In genomic region chr19:47089718-47090525, GRCm38 (mm10) we compare ENCODE assay signal across 8 mouse cellular contexts. TPM values are rescaled to one million over a fixed set of nuclear protein-coding genes. Genes with fewer than 3 reads are reported as not detected.
DNase-seq lines count a peak whose midpoint lies in the region; ATAC-seq lines count a peak whose summit lies in the region.

No protein-coding gene starts in this region.

- peak overlapping the region; percentile 98 for H3K9ac ChIP-seq in limb, embryonic 13.5 days

- peak overlapping the region; percentile 93 for H3K4me2 ChIP-seq in limb, embryonic 13.5 days (replicated peaks)

- WGBS in limb, embryonic 13.5 days, result 2% methylated on average over 36 of the region's 36 CpGs

- H3K27ac ChIP-seq in limb, embryonic 13.5 days, result peak overlapping the region; percentile 86

- peak overlapping the region; percentile 92 for H3K4me3 ChIP-seq in limb, embryonic 13.5 days

- H3K27me3 ChIP-seq in limb, embryonic 13.5 days, result no peaks in the 10 kb centered on the region

- peaks cover 27% of the 10 kb centered on the region for H3K4me1 ChIP-seq in limb, embryonic 13.5 days

- peak; percentile 20 for ATAC-seq in activated CD4-positive, CD25-positive, alpha-beta regulatory T cell, adult 4 months
- ATAC-seq in limb, embryonic 13.5 days (ENCODE audit: low FRiP score, low read depth), result peak; percentile 76

- no peaks in the 10 kb centered on the region for H3K9me3 ChIP-seq in limb, embryonic 13.5 days

- H3K36me3 ChIP-seq in limb, embryonic 13.5 days, result peaks cover 45% of the 10 kb centered on the region

- DNase-seq in kidney, adult 11 months, result peak; percentile 51
- DNase-seq in kidney, postnatal 10 days, result no peak
- peak; percentile 7 to 18 for DNase-seq in CD8-positive naive resting alpha-beta T cell, adult 2 months (ENCODE audit: low read depth in 2 of 2, low spot score in 2 of 2)
- DNase-seq in frontal cortex, postnatal 14 days (ENCODE audit: low spot score in 2 of 2), result peak; percentile 12 to 21
- peak; percentile 65 for DNase-seq in naive thymus-derived CD4-positive, alpha-beta T cell, adult 2 months (ENCODE audit: low read depth)
- DNase-seq in thymus, postnatal 36 days, result no peak

RNA-seq across cellular contexts. Expression of gene Usmg5, which starts 0.5 kb away (rescaled TPM):
- polyA plus RNA-seq in activated CD4-positive, CD25-positive, alpha-beta regulatory T cell, adult 4 months (2017; shearing (Covaris generic)), result 100 to 1,000 TPM; 278 to 349 TPM
- 1,251 and 1,259 TPM in 2 replicates for polyA plus RNA-seq in limb, embryonic 13.5 days (2015; fragmentation: Nextera tagmentation; extraction: Ambion mirVana)

RNA-seq across cellular contexts. Expression of gene Pdcd11, which starts 0.6 kb away (rescaled TPM):
- polyA plus RNA-seq in activated CD4-positive, CD25-positive, alpha-beta regulatory T cell, adult 4 months (2017; shearing (Covaris generic)), result 1 to 10 TPM; 6.5 to 7.7 TPM
- polyA plus RNA-seq in limb, embryonic 13.5 days (2015; fragmentation: Nextera tagmentation; extraction: Ambion mirVana), result 9.9 and 10.8 TPM in 2 replicates

RNA-seq across cellular contexts. Expression of gene Taf5, which starts 22.4 kb away (rescaled TPM):
- 1 to 10 TPM; 1.9 to 2.9 TPM for polyA plus RNA-seq in activated CD4-positive, CD25-positive, alpha-beta regulatory T cell, adult 4 months (2017; shearing (Covaris generic))
- 5.7 and 5.8 TPM in 2 replicates for polyA plus RNA-seq in limb, embryonic 13.5 days (2015; fragmentation: Nextera tagmentation; extraction: Ambion mirVana)

RNA-seq across cellular contexts. Expression of gene Pcgf6, which starts 39.2 kb away (rescaled TPM):
- polyA plus RNA-seq in activated CD4-positive, CD25-positive, alpha-beta regulatory T cell, adult 4 months (2017; shearing (Covaris generic)), result 1 to 10 TPM; 6.5 to 8.6 TPM
- 23.3 and 25.0 TPM in 2 replicates for polyA plus RNA-seq in limb, embryonic 13.5 days (2015; fragmentation: Nextera tagmentation; extraction: Ambion mirVana)

RNA-seq across cellular contexts. Expression of gene Calhm2, which starts 48.2 kb away (rescaled TPM):
- 10 to 100 TPM in 1 of 2 experiments, 1 to 10 TPM in 1; 7.6 to 14.4 TPM for polyA plus RNA-seq in activated CD4-positive, CD25-positive, alpha-beta regulatory T cell, adult 4 months (2017; shearing (Covaris generic))
- polyA plus RNA-seq in limb, embryonic 13.5 days (2015; fragmentation: Nextera tagmentation; extraction: Ambion mirVana), result 8.3 and 9.4 TPM in 2 replicates

Comparison
In these comparisons a context has a peak if more than half of its experiments do, and no peak if none do; other contexts are left out.
1. DNase-seq: peak in kidney, adult 11 months (single experiment), CD8-positive naive resting alpha-beta T cell, adult 2 months (2 of 2), frontal cortex, postnatal 14 days (2 of 2) and naive thymus-derived CD4-positive, alpha-beta T cell, adult 2 months (single experiment); none in kidney, postnatal 10 days (single experiment) and thymus, postnatal 36 days (0 of 2).